Mouse (Mus musculus) brain, embryonic 14.5 days (tissue): ENCODE data around the gene Klhl18.

Experiments used
- CTCF ChIP-seq: fragments of 200-500 bp; IDR thresholded peaks from 2 replicates; pipeline ENCODE4 v1.5.1; 2012; ENCODE audit warnings: inconsistent platforms, mild to moderate bottlenecking, moderate library complexity, borderline replicate concordance; ENCODE audit not compliant: insufficient read depth, insufficient read length; ENCODE audit errors: extremely low read depth
- POLR2A ChIP-seq: fragments of 200-500 bp; IDR thresholded peaks from 2 replicates; pipeline ENCODE4 v1.6.1; 2012; ENCODE audit warnings: mild to moderate bottlenecking, inconsistent platforms, borderline replicate concordance; ENCODE audit not compliant: poor library complexity, insufficient read depth, insufficient read length, severe bottlenecking; ENCODE audit errors: extremely low read depth

DNA sequence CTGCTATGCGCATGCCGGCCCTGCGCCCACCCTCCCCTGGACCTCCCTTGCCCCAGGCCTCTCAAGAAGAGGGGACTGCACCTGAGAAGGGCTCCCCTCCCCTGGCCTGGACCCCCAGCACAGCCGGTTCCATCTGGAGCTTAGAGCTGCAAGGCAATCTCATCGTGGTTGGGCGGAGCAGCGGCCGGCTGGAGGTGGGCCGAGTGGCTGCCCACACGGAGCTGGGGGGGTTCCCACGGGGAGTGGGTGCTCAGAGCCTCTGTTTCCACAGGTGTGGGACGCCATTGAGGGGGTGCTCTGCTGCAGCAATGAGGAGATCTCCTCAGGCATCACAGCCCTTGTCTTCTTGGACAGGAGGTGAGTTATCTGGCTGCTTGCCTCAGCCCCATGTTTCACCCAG, 95.2 kb downstream of the Klhl18 start:
- TF ChIP-seq CTCF: no peak
- no peak for TF ChIP-seq POLR2A
